In genomic region chr11:107479053-107479861, GRCm38 (mm10) we compare ENCODE assay signal across 8 mouse cellular contexts. TPM values are rescaled to one million over a fixed set of nuclear protein-coding genes. Genes with fewer than 3 reads are reported as not detected.
DNase-seq lines count a peak whose midpoint lies in the region; ATAC-seq and TF ChIP-seq lines count a peak whose summit lies in the region.

TSS of gene Psmd12 (plus strand) at chr11:107479484.

- under 1% methylated on average over 51 of the region's 51 CpGs for WGBS in embryonic facial prominence, embryonic 13.5 days
- WGBS in kidney, adult 2 months, result under 1% methylated on average over 51 of the region's 51 CpGs
- WGBS in limb, embryonic 12.5 days, result under 1% methylated on average over 51 of the region's 51 CpGs
- WGBS in midbrain, embryonic 15.5 days, result under 1% methylated on average over 49 of the region's 51 CpGs
- WGBS in spleen, adult 2 months, result under 1% methylated on average over 51 of the region's 51 CpGs

- TF ChIP-seq CTCF in kidney, adult 2 months (conservative IDR thresholded peaks at IDR 0.05; ENCODE audit: insufficient read depth, insufficient read length, low read depth, low read length), result no peak
- TF ChIP-seq CTCF in spleen, adult 2 months (IDR thresholded peaks at IDR 0.05; ENCODE audit: extremely low read depth, insufficient read depth, insufficient read length, insufficient replicate concordance), result no peak

- H3K27ac ChIP-seq in embryonic facial prominence, embryonic 13.5 days, result peak within 1 kb of the TSS; percentile 73
- peak within 1 kb of the TSS; percentile 81 for H3K27ac ChIP-seq in kidney, adult 2 months (ENCODE audit: insufficient read depth, low read depth, low read length)
- H3K27ac ChIP-seq in limb, embryonic 12.5 days, result peak within 1 kb of the TSS; percentile 78
- H3K27ac ChIP-seq in midbrain, embryonic 15.5 days, result peak within 1 kb of the TSS; percentile 82
- H3K27ac ChIP-seq in spleen, adult 2 months (ENCODE audit: insufficient read depth, low read length), result peak within 1 kb of the TSS; percentile 77

- H3K36me3 ChIP-seq in embryonic facial prominence, embryonic 13.5 days, result no peaks in the 10 kb centered on the region
- H3K36me3 ChIP-seq in kidney, adult 2 months (ENCODE audit: control insufficient read depth, insufficient read depth, low read length), result no peaks in the 10 kb centered on the region
- H3K36me3 ChIP-seq in limb, embryonic 12.5 days, result 0 out of 2 replicates have a peak, but pooled peaks cover 6% of the 10 kb centered on the region
- no peaks in the 10 kb centered on the region for H3K36me3 ChIP-seq in midbrain, embryonic 15.5 days (replicated peaks)
- H3K36me3 ChIP-seq in spleen, adult 2 months (ENCODE audit: control insufficient read depth, insufficient read depth, low read length), result no peaks in the 10 kb centered on the region; the same call in 1 of the 2 replicates

- peak; percentile 92 for ATAC-seq in embryonic facial prominence, embryonic 13.5 days (ENCODE audit: insufficient number of reproducible peaks, insufficient read depth, low FRiP score, low TSS enrichment, low read depth)
- ATAC-seq in limb, embryonic 12.5 days (ENCODE audit: insufficient number of reproducible peaks, insufficient read depth, low FRiP score, low TSS enrichment, low read depth), result peak; percentile 97
- peak; percentile 98 for ATAC-seq in midbrain, embryonic 15.5 days (replicated peaks)

- peak within 1 kb of the TSS; percentile 78 for H3K4me2 ChIP-seq in embryonic facial prominence, embryonic 13.5 days
- H3K4me2 ChIP-seq in limb, embryonic 12.5 days, result peak within 1 kb of the TSS; percentile 92
- H3K4me2 ChIP-seq in midbrain, embryonic 15.5 days, result peak within 1 kb of the TSS; percentile 96

- peaks cover 16% of the 10 kb centered on the region for H3K4me1 ChIP-seq in embryonic facial prominence, embryonic 13.5 days
- peaks cover 10% of the 10 kb centered on the region; the same call in 1 of the 2 replicates for H3K4me1 ChIP-seq in kidney, adult 2 months (ENCODE audit: control insufficient read depth, insufficient read depth, low read length)
- H3K4me1 ChIP-seq in limb, embryonic 12.5 days (replicated peaks), result peaks cover 15% of the 10 kb centered on the region
- peaks cover 24% of the 10 kb centered on the region for H3K4me1 ChIP-seq in midbrain, embryonic 15.5 days
- H3K4me1 ChIP-seq in spleen, adult 2 months (ENCODE audit: control insufficient read depth, insufficient read depth, insufficient read length), result peaks cover 2% of the 10 kb centered on the region; the same call in 1 of the 2 replicates

- peak within 1 kb of the TSS; percentile 83 for H3K4me3 ChIP-seq in embryonic facial prominence, embryonic 13.5 days
- H3K4me3 ChIP-seq in kidney, adult 2 months (ENCODE audit: insufficient read depth, low read depth, low read length), result peak within 1 kb of the TSS; percentile 72
- H3K4me3 ChIP-seq in limb, embryonic 12.5 days (replicated peaks), result peak within 1 kb of the TSS; percentile 93
- H3K4me3 ChIP-seq in midbrain, embryonic 15.5 days, result peak within 1 kb of the TSS; percentile 90
- peak within 1 kb of the TSS; percentile 98 for H3K4me3 ChIP-seq in spleen, adult 2 months (ENCODE audit: extremely low read depth, insufficient read depth, insufficient read length)

- peak; percentile 51 for TF ChIP-seq POLR2A in kidney, adult 2 months (IDR thresholded peaks at IDR 0.05; ENCODE audit: low read depth, low read length)
- TF ChIP-seq POLR2A in spleen, adult 2 months (IDR thresholded peaks at IDR 0.05; ENCODE audit: low read depth, low read length), result peak; percentile 70; the same call in 1 of the 2 replicates

- H3K9me3 ChIP-seq in embryonic facial prominence, embryonic 13.5 days, result no peaks in the 10 kb centered on the region
- no peaks in the 10 kb centered on the region for H3K9me3 ChIP-seq in limb, embryonic 12.5 days
- H3K9me3 ChIP-seq in midbrain, embryonic 15.5 days, result no peaks in the 10 kb centered on the region

- no peaks in the 10 kb centered on the region for H3K27me3 ChIP-seq in embryonic facial prominence, embryonic 13.5 days
- no peaks in the 10 kb centered on the region for H3K27me3 ChIP-seq in kidney, adult 2 months (replicated peaks; ENCODE audit: control insufficient read depth, insufficient read depth, low read length)
- no peaks in the 10 kb centered on the region for H3K27me3 ChIP-seq in limb, embryonic 12.5 days
- H3K27me3 ChIP-seq in midbrain, embryonic 15.5 days (replicated peaks), result no peaks in the 10 kb centered on the region
- no peaks in the 10 kb centered on the region for H3K27me3 ChIP-seq in spleen, adult 2 months (ENCODE audit: control insufficient read depth, insufficient read depth, low read length)

- H3K9ac ChIP-seq in embryonic facial prominence, embryonic 13.5 days, result peak within 1 kb of the TSS; percentile 96
- peak within 1 kb of the TSS; percentile 95 for H3K9ac ChIP-seq in limb, embryonic 12.5 days (replicated peaks)
- peak within 1 kb of the TSS; percentile 96 for H3K9ac ChIP-seq in midbrain, embryonic 15.5 days

- peak; percentile 94 for DNase-seq in 3134 (ENCODE audit: extremely low read depth, insufficient read length, low spot score)
- peak; percentile 97 to 98 for DNase-seq in adrenal gland, postnatal 36 days
- peak; percentile 95 to 99 for DNase-seq in heart, adult 18-20 months
- DNase-seq in kidney, adult 2 months, result peak; percentile 97
- DNase-seq in spleen, adult 2 months (ENCODE audit: low read depth in 1 of 2, low spot score in 2 of 2), result peak; percentile 90 to 95

RNA-seq across cellular contexts. Expression of gene Psmd12, which starts in this region (rescaled TPM):
- total RNA-seq in adrenal gland, postnatal 36 days (2021), result 10 to 100 TPM; 98.2 to 99.1 TPM
- 164 and 168 TPM in 2 replicates for polyA plus RNA-seq in embryonic facial prominence, embryonic 13.5 days (2015; fragmentation: Nextera tagmentation; extraction: Ambion mirVana)
- total RNA-seq in heart, adult 18-20 months (2021), result 10 to 100 TPM; 93.3 to 94.7 TPM
- 15.1 and 19.9 TPM in 2 replicates for polyA plus RNA-seq in kidney, adult 2 months (2012; rRNA removed)
- 186 and 196 TPM in 2 replicates for polyA plus RNA-seq in limb, embryonic 12.5 days (2016; fragmentation: Nextera tagmentation; extraction: Ambion mirVana)
- 140 and 148 TPM in 2 replicates for polyA plus RNA-seq in midbrain, embryonic 15.5 days (2015; fragmentation: Nextera tagmentation; extraction: Ambion mirVana)
- 5.1 and 6.6 TPM in 2 replicates for polyA plus RNA-seq in spleen, adult 2 months (2012; rRNA removed)

Comparison
In these comparisons a context has a peak if more than half of its experiments do, and no peak if none do; other contexts are left out.
1. Peak in every context shown above with its lines: DNase-seq, ATAC-seq, H3K4me3 ChIP-seq and H3K27ac ChIP-seq.